Mouse (Mus musculus) kidney, postnatal 14 days (tissue): Measurements from ENCODE around the gene Swap70.
"Not testable (repeated sequence)": the region's sequence is repeated elsewhere in the genome, so short reads cannot be mapped to it uniquely, and the experiment has no call there.

Experiments used
- DNase-seq: peaks from one replicate; pipeline ENCODE4 v3.0.0; 2022; ENCODE audit warnings: mixed read lengths

Gene Swap70

DNA sequence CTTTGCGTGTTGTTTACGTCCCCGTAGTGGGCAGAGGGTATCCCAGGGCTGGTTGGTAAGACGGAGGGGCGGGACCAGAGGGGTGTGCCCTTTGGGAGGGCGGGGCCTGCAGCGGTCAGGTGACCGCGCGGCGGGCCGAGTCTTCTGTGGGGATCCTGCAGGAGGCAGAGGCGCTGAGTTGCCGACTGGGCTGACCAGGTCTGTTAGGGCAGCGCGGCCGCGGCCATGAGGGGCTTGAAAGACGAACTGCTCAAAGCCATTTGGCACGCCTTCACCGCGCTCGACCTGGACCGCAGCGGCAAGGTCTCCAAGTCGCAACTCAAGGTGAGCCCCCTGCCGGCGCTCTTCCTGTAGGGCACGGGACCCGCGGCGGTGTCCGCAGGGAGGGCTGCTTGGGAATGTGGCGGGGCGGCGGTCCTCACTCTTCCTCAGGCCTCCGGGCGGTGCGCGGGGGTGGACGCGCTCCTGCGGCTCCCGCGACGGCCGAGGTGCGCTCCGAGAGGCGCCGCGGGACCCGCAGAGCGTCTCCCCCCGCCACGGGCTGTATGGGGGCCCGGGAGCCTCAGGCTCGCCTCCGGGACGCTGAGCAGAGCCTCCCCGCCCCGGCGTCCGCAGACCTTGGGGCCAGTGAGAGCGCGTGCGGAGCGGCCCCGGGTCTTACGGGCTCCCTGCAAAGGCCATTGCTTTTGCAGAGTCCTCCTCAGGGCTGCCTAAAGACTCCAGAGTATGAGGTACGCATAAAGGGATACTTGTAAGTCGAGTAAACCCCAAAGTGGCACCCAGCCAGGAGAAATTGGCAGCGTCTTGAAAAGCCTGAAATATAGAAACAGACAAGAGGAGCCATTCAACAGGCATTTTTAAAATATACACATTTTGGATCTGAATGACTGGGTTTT, at the start of gene Swap70:
Gene Swap70, plus strand, starts transcription at position 126 of the 896 bp plus-strand sequence.
- DNase-seq: peak; percentile 94

DNA sequence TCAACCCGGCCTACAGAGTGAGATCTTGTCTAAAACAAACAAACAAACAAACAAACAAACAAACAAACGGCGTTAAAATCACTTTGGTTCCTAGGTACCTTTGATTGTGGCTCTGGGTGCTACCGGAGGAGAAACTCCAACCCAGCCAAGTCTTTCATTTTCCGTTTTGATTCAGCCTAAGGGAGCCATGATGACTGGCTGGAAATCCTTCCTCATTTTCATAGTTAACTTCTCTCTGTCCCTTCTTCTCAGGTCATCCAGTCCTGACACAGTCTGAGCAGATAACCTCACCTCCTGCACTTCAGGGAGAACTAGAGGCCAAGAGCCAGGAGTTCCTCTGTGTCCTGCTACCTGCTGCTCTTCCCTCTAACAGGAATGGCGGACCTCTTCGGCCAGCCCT, 42.3 kb upstream of the Swap70 start:
- no peak for DNase-seq

DNA sequence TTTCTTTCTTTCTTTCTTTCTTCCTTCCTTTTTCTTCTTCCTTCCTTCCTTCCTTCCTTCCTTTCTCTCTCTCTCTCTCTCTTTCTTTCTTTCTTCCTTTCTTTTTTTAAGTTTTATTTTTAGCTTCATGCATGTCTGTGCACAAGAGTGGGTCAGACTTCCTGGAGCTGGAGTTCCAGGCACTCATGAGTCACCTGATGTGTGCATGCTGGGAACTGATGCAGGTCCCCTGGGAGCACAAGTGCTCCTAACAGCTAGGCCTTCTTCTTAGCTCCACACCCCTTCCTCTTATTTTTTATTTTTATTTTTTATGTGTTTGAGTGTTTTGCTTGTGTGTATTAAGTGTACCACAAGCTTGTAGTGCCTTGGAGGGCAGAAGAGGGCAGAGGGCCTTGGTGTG, 40.9 kb upstream of the Swap70 start:
- no peak for DNase-seq

DNA sequence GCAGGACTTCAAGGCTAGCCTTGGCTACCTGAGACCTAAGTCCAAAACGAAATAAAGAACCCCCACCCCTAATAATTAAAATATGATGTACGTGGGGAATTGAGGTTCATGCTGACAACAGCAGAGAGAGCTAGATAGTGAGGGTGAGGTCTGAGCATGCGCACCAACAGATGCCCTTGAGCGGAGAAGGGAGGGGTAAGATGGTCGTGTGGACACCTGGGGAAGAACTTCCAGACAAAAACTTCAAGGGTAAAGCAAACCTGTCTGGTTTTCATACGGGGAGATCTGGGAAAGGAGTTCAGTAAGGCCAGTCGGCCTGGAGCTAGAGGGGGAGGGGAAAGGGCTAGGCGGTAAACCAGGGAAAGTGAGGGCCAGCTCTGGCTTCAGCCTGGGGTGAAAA, 40.1 kb upstream of the Swap70 start:
- DNase-seq: no peak

DNA sequence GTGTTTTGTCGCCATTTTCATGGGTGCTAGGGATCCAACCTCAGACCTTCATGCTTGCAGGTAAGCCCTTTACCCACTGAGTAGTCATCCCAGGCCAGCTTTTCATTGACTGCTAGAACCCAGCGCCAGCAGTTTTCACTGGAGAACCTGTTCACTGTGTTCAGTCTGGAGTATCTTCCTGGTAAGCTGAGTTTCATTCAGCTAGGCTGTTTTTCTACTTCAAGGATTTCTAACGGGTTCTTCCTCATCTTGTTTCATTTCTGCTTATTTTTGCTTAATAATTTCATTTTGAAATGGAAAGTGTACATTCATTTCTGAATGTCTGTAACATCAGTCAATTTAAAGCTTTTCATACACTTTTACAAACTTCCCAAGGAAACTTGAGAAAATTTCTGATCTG, 36.9 kb upstream of the Swap70 start:
- no peak for DNase-seq

DNA sequence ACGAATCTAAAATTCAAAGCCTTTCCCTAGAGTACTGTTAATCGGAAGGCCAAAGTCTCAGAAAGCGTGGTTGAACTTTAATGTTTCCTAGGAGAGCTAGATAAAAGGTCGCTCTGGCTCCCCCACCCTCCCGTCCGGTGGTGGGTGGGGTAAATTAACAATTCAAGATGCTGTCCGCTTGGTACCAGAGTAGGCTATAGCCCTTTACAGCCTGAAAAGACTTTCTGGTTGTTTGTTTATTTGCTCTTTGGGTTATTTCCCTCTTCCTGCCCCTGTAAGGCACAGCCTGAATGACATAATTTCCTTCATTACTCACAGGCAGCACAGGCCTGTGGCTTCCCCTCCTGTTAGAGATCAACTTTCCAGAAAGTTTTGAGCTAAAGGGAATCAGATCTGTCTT, 31.6 kb upstream of the Swap70 start:
- DNase-seq: peak; percentile 64

DNA sequence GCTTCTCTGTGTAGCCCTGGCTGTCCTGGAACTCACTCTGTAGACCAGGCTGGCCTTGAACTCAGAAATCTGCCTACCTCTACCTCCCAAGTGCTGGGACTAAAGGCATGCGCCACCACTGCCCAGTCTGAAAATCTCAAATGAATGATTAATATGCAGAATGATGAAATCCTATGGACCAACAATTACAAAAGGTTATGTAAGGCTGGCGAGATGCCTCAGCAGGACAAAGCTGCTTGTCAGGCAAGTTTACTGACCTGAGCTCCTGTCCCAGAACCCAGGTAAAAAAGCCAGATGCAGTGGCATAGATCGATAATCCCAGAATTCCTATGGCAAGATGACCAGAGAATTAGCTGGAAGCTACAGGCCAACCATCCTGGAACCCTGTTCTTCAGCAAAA, 28.3 kb upstream of the Swap70 start:
- DNase-seq: no peak

GRCm38 (mm10) chr7:110197176-110197575, 24.3 kb upstream of the Swap70 start:
- DNase-seq: no peak

DNA sequence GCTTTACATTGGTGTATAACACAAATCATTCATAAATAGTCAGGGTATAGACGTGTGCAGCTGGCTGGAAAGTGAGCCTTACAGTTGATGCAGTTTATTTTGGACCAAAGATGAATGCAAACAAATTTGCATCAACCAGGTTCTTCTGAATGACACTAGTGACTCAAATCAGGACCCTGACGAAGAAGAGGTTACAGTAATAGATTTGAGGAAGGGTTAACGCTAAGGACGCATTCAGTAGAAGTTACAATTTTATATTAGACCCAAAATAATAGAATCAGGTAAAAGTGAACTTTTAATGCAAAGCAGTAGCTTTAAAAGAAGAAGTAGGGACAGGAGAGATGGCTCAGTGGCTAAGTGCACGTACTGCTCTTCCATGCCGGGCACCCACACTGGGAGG, 19.6 kb upstream of the Swap70 start:
- no peak for DNase-seq

DNA sequence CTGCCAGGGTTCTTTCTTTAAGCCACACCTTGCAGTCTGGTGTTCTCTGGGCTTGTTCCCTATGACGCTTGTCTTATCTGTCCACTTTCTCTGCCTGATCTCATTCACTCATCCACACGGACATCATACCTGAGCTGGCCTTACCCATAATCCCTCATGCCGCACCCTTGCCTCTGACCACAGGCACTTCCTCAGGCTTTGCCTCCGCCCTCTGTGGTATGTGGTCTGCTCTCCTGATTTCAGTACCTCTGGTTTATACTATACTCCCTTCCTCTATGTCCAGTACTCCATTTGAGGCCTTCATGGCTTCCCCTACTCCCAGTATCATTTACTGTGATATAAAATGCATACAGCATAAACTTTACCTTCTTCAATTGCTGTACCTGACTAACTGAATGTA, 17.3 kb upstream of the Swap70 start:
- no peak for DNase-seq

DNA sequence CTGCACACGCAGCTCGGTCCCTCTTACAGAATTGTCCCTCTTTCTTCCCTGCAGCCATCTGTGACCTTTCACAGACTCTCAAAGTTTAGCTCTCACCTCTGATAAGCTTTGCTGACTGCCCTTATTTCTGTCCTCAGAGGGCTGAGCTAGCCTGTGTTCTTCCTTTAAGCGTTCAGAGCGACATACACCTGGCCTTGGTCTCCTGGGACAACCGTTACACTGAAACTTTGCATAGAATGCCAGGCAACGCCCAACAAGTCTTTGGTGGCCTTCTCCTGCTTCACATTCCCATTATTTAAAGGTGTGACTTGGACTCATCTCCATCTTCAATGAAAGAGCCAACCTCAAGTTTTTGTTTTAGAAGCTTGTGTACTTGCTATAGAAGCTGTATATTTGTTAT, 13.2 kb upstream of the Swap70 start:
- DNase-seq: no peak

DNA sequence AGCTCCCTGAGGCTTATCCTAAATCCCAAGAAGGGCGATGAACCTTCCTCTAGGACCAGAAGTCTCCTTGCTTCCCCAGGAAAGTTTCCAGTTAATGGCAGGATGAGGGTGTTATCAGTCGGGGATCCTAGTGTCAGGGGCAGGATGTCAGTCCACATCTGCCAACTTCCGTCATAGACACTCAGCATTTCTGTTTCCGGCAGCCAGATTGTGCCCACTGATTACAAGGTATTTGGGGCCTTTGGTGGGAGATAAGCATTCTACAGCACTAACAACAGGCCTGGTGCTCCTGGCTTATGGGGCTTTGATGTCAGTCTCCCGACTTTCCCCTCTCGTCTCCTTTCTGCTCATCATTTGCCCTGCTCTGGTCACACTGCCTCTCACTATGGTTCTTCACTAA, 12.1 kb upstream of the Swap70 start:
- DNase-seq: peak; percentile 21

DNA sequence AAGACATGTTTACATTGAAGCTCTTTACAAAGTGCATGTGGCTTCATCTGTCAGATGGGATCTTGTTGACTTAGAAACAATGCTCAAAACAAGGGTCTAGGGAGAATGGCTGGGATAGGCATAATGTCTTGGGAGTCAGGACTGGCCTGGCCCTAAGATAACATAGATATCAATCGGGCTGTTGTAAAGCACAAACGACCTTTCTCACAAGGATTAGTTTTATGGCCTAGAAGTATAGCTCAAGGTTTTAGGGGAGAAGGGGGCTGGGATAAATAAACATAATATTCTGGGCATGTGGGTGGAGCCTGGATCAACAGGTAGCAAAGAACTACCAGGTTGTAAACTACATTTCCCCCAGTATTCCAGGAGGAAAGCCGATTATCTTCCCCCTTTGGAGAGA, 10.5 kb upstream of the Swap70 start:
- no peak for DNase-seq

GRCm38 (mm10) chr7:110214882-110215281, 6.6 kb upstream of the Swap70 start:
- DNase-seq: peak; percentile 25

DNA sequence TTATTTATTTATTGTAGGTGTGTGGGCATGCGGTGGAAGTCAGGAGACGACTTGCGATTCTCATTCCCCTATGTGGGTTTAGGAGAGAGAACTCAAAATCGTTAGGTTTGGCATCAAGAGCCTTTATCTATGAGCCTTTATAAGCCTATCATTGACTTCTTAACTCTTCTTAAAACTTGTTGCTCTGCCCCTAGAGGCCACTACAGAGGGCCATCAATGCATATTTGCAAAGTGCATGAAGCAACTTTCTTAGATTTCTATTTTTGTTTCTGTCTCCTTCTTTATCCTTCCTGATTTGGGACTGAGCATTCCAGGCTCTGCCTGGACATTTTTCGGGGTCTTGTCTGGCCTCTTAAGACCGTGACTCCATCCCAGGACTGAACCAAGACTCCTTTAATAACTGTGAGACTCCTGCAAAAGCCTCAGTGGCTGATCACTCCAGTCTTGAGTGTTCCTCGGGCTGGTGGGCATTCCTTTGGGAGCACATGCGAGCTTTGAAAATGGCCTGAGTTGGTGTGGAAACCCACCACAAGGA, 393 bp upstream of the Swap70 start:
- no peak for DNase-seq

DNA sequence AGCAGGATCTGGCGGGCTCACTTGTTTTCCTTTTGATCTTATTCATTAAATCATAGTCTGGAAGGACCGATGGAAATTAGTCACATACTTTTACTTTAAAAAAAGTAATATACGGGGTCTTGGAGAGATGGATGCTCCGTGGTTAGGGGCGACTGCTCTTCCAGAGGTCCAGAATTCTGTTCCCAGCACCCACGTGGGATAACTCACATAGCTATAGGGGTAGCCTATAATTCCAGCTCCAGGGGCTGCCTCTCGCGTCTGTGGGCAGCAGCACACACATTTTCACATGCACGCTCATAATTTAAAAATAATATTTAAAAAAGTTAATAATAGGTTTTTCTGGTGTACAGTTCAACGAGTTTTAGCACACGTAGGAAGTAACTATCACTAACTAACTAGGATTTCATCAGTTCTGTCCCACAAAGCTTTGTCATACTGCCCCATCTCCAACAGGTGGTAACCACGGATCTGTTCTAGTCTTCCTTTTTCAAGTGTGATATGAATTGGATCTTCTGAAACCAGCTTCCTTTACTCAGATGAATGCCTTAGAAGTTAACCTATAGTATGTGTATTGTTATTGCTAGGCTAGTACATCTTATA, 1.2 kb downstream of the Swap70 start:
- DNase-seq: no peak

DNA sequence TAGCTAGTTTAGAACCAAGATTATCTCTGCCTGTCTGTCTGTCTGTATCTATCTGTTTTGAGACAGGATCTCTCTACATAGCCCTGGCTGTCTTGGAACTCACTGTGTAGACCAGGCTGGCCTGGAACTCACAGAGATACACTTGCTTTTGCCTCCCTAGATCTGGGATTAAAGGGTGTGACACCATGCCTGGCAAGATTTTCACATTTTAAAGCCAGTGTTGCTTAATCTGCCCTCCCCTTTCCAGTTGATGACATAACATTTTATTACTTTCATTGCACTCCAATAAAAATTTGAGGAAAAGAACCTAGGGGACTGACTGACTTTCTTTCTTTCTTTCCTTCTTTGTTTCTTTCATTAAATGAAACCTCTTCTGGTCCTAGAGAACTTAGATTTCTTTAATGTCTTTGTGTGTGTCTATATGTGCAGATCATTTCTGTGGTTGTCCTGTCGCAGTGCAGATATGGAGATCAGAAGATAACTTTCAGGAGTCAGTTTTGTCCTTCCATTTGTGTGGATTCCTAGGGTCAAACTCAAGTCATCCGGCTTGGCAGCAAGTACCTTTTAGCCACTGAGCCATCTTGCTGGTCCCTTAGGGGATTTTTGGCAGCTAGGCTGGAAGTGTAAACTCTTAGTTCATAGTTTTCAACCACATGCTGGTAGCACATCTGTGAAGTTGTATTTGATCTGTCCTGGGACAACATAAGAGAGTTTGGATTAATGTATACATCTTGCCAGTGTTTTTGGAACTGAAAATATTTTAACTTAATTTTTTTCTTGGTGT, 2.4 kb downstream of the Swap70 start:
- DNase-seq: no peak

DNA sequence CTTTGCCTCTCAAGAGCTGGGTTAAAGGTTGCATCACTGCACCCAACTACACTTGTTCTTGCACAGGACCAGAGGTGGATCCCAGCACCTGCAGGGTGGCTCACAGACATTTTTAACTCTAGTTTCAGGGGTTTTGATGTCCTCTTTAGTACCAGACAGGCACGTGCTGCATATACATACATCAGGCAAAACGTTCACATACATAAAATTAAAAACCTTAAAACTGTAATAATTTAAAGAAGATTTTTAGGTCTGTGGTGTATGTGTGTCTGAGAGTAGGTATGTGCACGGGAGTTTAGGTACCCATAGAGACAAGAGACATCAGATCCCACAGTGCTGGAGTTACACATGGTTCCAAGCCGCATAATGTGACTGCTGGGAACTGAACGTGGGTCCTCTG, 5.0 kb downstream of the Swap70 start:
- DNase-seq: no peak

DNA sequence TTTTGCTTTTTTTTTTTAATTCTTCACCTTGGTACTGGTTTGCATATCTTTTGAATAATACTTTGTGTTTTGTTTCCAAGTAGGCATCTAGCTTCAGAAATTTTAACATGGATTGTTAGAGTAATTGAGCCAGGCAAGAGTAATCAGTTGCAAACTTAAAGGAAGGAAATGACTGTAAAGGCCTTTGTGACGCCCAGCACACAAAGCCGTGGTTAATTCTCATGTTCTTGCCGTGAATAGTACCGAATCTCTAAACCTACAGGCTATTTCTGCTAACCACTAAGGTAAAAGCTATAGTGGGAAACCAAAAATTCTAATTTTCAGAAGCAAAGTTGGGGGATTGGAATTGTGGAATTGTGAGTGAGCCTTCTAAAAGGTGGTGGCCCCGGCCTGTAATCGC, 8.5 kb downstream of the Swap70 start:
- DNase-seq: no peak

GRCm38 (mm10) chr7:110231127-110231526, 9.6 kb downstream of the Swap70 start:
- DNase-seq: not testable (repeated sequence)

- no peak for DNase-seq
Measured at GRCm38 (mm10) chr7:110236085-110236484, 14.6 kb downstream of the Swap70 start.

GRCm38 (mm10) chr7:110237451-110237836, 15.9 kb downstream of the Swap70 start:
- peak; percentile 38 for DNase-seq

DNA sequence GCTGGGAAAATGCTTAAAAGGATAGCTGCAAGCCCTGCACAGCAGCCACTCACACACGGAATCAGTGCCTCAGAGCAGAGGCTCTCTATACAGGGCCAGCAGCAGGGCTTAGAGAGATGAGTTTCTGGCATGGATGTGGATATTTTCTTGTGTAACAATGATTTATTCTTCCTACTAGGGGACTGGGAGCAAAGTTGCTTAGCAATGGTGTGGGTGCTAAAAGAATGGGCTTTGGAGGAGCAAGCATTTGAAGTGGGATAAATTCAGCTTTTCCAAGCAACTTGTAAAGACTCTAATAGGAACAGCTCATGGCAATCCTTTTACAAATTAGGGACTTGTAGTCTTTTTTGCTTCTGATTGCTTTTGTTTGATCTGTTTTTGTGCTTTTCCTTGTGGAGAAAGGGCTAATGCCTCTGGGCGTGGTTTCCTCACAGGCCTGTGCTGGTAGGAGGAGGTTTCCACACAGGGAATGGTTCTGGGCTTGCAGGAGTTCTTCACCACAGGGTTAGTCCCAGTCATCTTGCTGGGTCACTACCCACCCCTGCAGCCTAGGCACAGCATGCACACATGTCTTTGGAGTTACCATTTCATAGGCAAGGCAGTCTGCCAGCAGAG, 16.4 kb downstream of the Swap70 start:
- DNase-seq: peak; percentile 34
